27 mouse cellular contexts compared by ENCODE assay signal in genomic region chr16:94729236-94729635, GRCm38 (mm10).
DNase-seq lines count a peak whose midpoint lies in the region; ATAC-seq and TF ChIP-seq lines count a peak whose summit lies in the region.
"Had no signal": no experiment of that assay in that cellular context is flagged by ENCODE, and none has a peak within 500 bp of the region (broad histone marks: within the 10 kb centered on the region; RNA-seq: fewer than 3 reads in every experiment).

No protein-coding gene starts in this region.

- intact Hi-C loops in left cerebral cortex, adult 2 months (cut with DNase I): no loop called here
- intact Hi-C loops in left cerebral cortex, postnatal 36 days (cut with DNase I): no loop called here

- H3K9me3 ChIP-seq in megakaryocyte, embryonic 14.5 days: peaks cover 33% of the 10 kb centered on the region
- H3K9me3 ChIP-seq in MEL (replicated peaks; ENCODE audit: insufficient read depth, low read length): no peaks in the 10 kb centered on the region
- H3K9me3 ChIP-seq in midbrain, embryonic 10.5 days (replicated peaks): 0 out of 2 replicates have a peak, but pooled peaks cover 6% of the 10 kb centered on the region
- H3K9me3 ChIP-seq: heart, embryonic 10.5 days; intestine, embryonic 15.5 days; midbrain, embryonic 13.5 days; stomach, embryonic 15.5 days had no signal

- 85% methylated on average over 6 of the region's 6 CpGs for WGBS in midbrain, embryonic 10.5 days

- peaks cover 16% of the 10 kb centered on the region for H3K27me3 ChIP-seq in megakaryocyte, embryonic 14.5 days (replicated peaks)
- no peaks in the 10 kb centered on the region; a peak in 1 of 4 replicates for H3K27me3 ChIP-seq in MEL (ENCODE audit: control insufficient read depth in 1 of 2, insufficient read depth in 2 of 2, low read length in 2 of 2)
- H3K27me3 ChIP-seq in midbrain, embryonic 10.5 days (ENCODE audit: low read depth, poor library complexity, severe bottlenecking): no peaks in the 10 kb centered on the region
- H3K27me3 ChIP-seq: embryonic facial prominence, embryonic 13.5 days; forebrain, embryonic 12.5 days; intestine, embryonic 15.5 days; midbrain, embryonic 13.5 days; stomach, embryonic 15.5 days had no signal

- TF ChIP-seq POLR2A in MEL (IDR thresholded peaks at IDR 0.05; ENCODE audit: control insufficient read depth in 1 of 2, insufficient read depth in 1 of 2, low read depth in 1 of 2, low read length in 2 of 2, poor library complexity in 1 of 2): no peak

- no peak overlapping the region for H3K4me3 ChIP-seq in left cerebral cortex, adult 2 months
- H3K4me3 ChIP-seq in megakaryocyte, embryonic 14.5 days (replicated peaks): peak overlapping the region; percentile 28
- no peak overlapping the region for H3K4me3 ChIP-seq in MEL (ENCODE audit: control insufficient read depth in 1 of 2, insufficient read depth in 1 of 2, low read depth in 2 of 2, low read length in 2 of 2)
- H3K4me3 ChIP-seq in midbrain, embryonic 10.5 days: no peak overlapping the region
- H3K4me3 ChIP-seq: embryonic facial prominence, embryonic 13.5 days; erythroblast, embryonic 14.5 days; forebrain, embryonic 12.5 days; heart, embryonic 10.5 days; hindbrain, embryonic 10.5 days; intestine, embryonic 15.5 days; midbrain, embryonic 13.5 days; stomach, embryonic 15.5 days had no signal

- no peak for TF ChIP-seq EP300 in MEL (IDR thresholded peaks at IDR 0.05; ENCODE audit: low read depth in 1 of 2, low read length in 2 of 2)

- H3K4me1 ChIP-seq in megakaryocyte, embryonic 14.5 days: peaks cover 10% of the 10 kb centered on the region
- H3K4me1 ChIP-seq in MEL (ENCODE audit: control insufficient read depth in 1 of 2, insufficient read depth in 2 of 2, low read length in 2 of 2): no peaks in the 10 kb centered on the region
- peaks cover 14% of the 10 kb centered on the region for H3K4me1 ChIP-seq in midbrain, embryonic 10.5 days
- H3K4me1 ChIP-seq: stomach, embryonic 15.5 days had no signal

- H3K36me3 ChIP-seq in megakaryocyte, embryonic 14.5 days (replicated peaks; ENCODE audit: low read length): no peaks in the 10 kb centered on the region
- H3K36me3 ChIP-seq in MEL (ENCODE audit: control insufficient read depth in 1 of 2, insufficient read depth in 2 of 2, low read length in 2 of 2): no peaks in the 10 kb centered on the region
- H3K36me3 ChIP-seq in midbrain, embryonic 10.5 days: no peaks in the 10 kb centered on the region
- H3K36me3 ChIP-seq: embryonic facial prominence, embryonic 13.5 days; forebrain, embryonic 12.5 days; hindbrain, embryonic 10.5 days; intestine, embryonic 15.5 days; midbrain, embryonic 13.5 days; stomach, embryonic 15.5 days had no signal

- DNase-seq in left cerebral cortex, adult 2 months (ENCODE audit: extremely low spot score in 1 of 2, low spot score in 2 of 2): no peak
- DNase-seq in left cerebral cortex, postnatal 36 days (ENCODE audit: low spot score in 2 of 2): no peak
- peak; percentile 27 for DNase-seq in MEL (ENCODE audit: low read depth, low spot score)
- DNase-seq in midbrain, embryonic 10.5 days (ENCODE audit: low spot score): no peak
- DNase-seq in embryo, embryonic 11 days: no peak
- DNase-seq: adrenal gland, adult 8-10 months; cerebellum, adult 2 months; cerebellum, postnatal 25 days; gastrocnemius, postnatal 36 days; kidney, postnatal 25 days; lung, adult 2 months; thymus, adult 2 months; thymus, postnatal 4 days had no signal

- peak; percentile 5 for TF ChIP-seq RAD21 in MEL (IDR thresholded peaks at IDR 0.05; ENCODE audit: low read depth, low read length)

- peak; percentile 1 for TF ChIP-seq CTCF in left cerebral cortex, adult 2 months (IDR thresholded peaks at IDR 0.05)
- peak; percentile 23 to 38 (median 34); a peak in 5 of 6 replicates for TF ChIP-seq CTCF in MEL (IDR thresholded peaks at IDR 0.05 in 2 of 3, conservative IDR thresholded peaks at IDR 0.05 in 1 of 3; ENCODE audit: control insufficient read depth in 1 of 3, insufficient read depth in 1 of 3, low read depth in 2 of 3, low read length in 3 of 3, poor library complexity in 1 of 3, severe bottlenecking in 1 of 3)

- ATAC-seq in megakaryocyte, adult 5-6 weeks (ENCODE audit: poor library complexity, severe bottlenecking): no peak
- ATAC-seq: activated CD4-positive, CD25-positive, alpha-beta regulatory T cell, adult 4 months; hindbrain, embryonic 16.5 days; intestine, embryonic 15.5 days; midbrain, embryonic 13.5 days; Patski had no signal

- H3K27ac ChIP-seq in left cerebral cortex, adult 2 months: no peak overlapping the region
- H3K27ac ChIP-seq in MEL (ENCODE audit: control insufficient read depth, low read depth, low read length): no peak overlapping the region
- H3K27ac ChIP-seq in midbrain, embryonic 10.5 days (replicated peaks): no peak overlapping the region
- H3K27ac ChIP-seq: embryonic facial prominence, embryonic 13.5 days; forebrain, embryonic 12.5 days; heart, embryonic 10.5 days; hindbrain, embryonic 10.5 days; intestine, embryonic 15.5 days; macrophage; midbrain, embryonic 13.5 days; stomach, embryonic 15.5 days had no signal

- no peaks in the 10 kb centered on the region for H3K79me2 ChIP-seq in MEL (ENCODE audit: control insufficient read depth, insufficient read depth, low read length, poor library complexity)

- H3K9ac ChIP-seq in MEL (ENCODE audit: control insufficient read depth, low read depth, low read length, poor library complexity, severe bottlenecking): no peak overlapping the region
- H3K9ac ChIP-seq: embryonic facial prominence, embryonic 13.5 days; forebrain, embryonic 12.5 days; intestine, embryonic 15.5 days; midbrain, embryonic 13.5 days; stomach, embryonic 15.5 days had no signal

TF ChIP-seq in MEL, 35 proteins besides CTCF, POLR2A, EP300 and RAD21:
- TF ChIP-seq POLR2AphosphoS2 (IDR thresholded peaks at IDR 0.05; ENCODE audit: low read length): no peak
- TF ChIP-seq SIN3A (IDR thresholded peaks at IDR 0.05; ENCODE audit: low read length): no peak
- TF ChIP-seq GABPA (IDR thresholded peaks at IDR 0.05; ENCODE audit: low read depth, low read length): no peak
- no peak for TF ChIP-seq USF2 (IDR thresholded peaks at IDR 0.05; ENCODE audit: borderline replicate concordance in 1 of 2, insufficient read depth in 1 of 2, low read depth in 1 of 2, low read length in 2 of 2)
- TF ChIP-seq ZNF384 (IDR thresholded peaks at IDR 0.05; ENCODE audit: low read depth, low read length): no peak
- TF ChIP-seq TBP (IDR thresholded peaks at IDR 0.05; ENCODE audit: low read depth, low read length): no peak
- no peak for TF ChIP-seq NELFE (IDR thresholded peaks at IDR 0.05; ENCODE audit: low read depth, low read length)
- no peak for TF ChIP-seq ETS1 (IDR thresholded peaks at IDR 0.05; ENCODE audit: low read depth, low read length)
- no peak for TF ChIP-seq ZKSCAN1 (IDR thresholded peaks at IDR 0.05; ENCODE audit: low read depth, low read length)
